Mouse (Mus musculus) monocyte, adult 5-6 weeks (primary cell): ENCODE results near the gene Mical2. TPM values are rescaled to one million over a fixed set of nuclear protein-coding genes. Genes with fewer than 3 reads are reported as not detected.

ENCODE experiments used
- ATAC-seq: fragments of 153-309, 156-312 bp; replicated peaks from 2 replicates; pipeline ENCODE4 v1.8.0; 2017; ENCODE audit warnings: mild to moderate bottlenecking; ENCODE audit not compliant: low TSS enrichment, insufficient number of reproducible peaks, severe bottlenecking, poor library complexity, low FRiP score
- total RNA-seq: library from RNA; stranded (forward); fragments of 200-1000, 200-491, 200-594 nt; gene quantifications from 3 replicates; pipeline ENCODE4 v1.2.3, GENCODE M21; 2017

Mical2 gene
- total RNA-seq, 1 experiment from 2014 or later: 1.6 TPM

DNA sequence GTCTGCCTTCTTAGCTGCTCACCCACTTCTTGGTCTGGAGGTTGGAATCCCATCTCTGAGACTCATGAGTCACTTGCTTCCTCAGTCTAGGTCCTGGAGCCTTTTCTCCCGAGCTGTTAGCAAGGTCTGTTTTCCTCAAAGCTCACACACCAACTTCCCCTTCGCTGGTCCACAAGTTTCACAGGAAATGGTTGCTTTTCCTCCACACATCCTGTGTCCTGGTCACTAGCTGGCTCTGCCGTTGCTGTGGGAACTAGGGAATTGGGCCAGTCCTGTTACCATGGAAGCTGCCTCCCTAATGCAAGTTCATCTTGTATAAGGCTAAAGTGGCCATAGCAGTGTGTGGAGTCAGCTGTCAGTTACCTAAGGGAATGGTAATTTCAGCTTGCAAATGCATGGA, 12.2 kb downstream of the Mical2 start:
- ATAC-seq: no peak

DNA sequence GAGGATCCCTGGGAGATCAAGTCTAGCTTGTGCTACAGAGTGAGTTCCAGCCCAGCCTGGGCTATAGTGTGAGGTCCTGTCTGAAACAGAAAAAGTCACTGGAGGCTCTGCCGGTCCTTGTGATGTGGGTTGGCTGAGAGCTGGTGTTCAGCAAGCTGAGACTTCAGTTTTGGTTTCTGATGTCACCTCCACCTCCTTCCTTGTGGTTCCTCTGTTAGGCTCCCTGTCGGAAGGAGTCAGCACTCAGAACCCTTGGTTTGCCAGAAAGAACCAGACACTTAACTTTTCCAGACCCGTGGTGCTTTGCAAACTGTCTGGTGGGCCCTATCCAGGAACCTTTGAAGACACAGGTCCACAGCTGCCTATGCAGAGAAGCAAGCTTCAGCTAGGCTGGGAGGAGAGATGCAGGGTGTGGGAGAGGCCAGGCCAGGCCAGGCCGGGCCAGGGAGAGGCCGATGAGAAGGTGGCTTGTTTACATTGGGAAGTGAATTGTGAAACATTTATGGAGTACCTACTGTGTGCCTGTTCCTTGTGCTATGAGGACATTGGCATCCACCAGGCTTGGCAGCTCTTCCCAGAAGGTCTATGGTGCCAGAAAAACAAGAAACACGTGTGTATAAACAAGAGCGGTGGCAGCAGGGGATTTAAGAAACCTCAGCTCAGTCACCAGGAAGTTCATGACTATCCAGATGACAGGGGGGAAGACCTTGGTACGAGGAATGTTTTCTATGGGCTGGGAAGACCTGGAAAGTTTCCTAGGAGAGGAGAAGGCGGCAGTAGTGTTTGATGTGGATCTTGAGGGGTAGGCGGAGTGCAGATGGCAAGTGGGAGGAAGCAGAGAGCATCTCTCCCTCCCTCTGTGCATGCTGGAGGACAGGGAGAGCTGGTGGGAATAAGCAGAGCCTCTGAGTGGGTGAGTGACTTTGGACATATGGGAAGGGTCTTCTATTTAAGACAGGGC, 13.4 kb downstream of the Mical2 start:
- no peak for ATAC-seq

DNA sequence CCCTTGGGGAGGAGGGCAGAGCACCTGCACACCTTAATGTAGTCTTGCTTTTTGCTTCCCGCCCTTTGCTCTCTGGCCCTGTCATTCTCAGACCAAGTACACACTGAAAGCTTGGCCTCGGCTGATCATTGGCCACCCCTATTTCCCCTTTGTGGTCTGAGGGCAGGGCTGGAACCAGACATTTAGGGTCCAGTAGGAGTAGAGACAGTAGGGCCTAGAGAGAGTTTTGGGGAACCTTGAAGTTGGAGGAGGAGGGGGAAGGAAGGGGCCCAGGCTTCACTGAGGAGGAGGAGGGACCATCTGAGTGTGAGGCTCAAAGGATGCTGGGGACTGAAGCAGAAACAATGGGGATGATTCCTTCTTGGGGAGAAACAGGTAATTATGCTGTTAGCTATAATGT, 15.1 kb downstream of the Mical2 start:
- ATAC-seq: peak; percentile 47; the same call in 1 of the 2 replicates

GRCm38 (mm10) chr7:112241211-112241944, 15.7 kb downstream of the Mical2 start:
- ATAC-seq: no peak

- ATAC-seq: no peak
Observed at GRCm38 (mm10) chr7:112241945-112242329, 16.3 kb downstream of the Mical2 start.

- ATAC-seq: no peak
Observed at GRCm38 (mm10) chr7:112242587-112242986, 16.9 kb downstream of the Mical2 start.

GRCm38 (mm10) chr7:112244071-112244470, 18.4 kb downstream of the Mical2 start:
- no peak for ATAC-seq

DNA sequence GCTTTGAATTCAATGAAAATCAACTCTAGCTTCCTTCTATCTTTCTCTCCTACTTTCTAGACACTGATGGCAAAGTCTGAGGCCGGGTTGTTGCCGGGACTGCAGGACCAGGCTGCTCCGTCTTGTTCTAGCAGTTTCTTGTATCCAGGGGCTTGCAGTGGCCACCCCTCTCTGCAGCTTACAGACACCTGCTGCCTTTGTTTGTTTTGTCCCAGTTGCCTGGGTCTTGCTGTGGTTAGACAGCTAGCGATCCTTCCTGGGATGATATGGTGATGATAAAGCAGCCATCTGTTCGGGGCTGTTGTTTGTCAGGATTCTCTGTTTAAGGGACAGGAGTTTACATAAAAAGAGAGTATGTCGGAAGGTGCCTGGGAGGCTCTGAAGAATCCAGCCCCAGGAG, 19.0 kb downstream of the Mical2 start:
- no peak for ATAC-seq

DNA sequence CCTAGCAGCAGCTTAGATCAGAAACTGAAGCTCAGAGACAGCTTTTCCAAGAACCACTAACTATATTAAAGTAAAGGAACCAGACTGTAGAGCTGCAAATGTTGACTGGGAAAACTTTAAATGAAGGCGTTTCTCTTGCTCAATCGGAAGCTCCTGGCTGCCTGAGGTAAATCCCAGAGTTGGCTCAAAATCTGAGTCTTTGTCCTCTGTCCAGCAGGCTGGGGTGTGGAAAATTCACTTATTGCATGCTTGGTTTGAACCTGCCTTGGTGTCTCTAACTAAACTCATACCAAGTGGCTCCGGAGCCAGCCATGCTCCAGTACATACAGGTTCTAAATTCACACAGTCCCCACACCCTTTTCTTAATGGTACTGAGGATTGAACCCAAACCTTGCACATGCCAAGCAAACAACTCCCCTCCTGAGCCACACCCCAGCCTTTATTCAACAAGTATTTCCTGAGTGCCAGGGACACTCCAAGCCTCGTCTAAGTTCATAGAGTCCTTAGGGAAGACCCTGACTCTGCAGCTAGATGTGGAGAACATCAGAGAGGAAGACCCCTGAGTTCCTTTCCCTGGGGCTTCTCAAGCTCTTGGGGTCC, 20.3 kb downstream of the Mical2 start:
- ATAC-seq: no peak

GRCm38 (mm10) chr7:112246442-112246841, 20.8 kb downstream of the Mical2 start:
- no peak for ATAC-seq

- no peak for ATAC-seq
Observed at GRCm38 (mm10) chr7:112247890-112248289, 22.2 kb downstream of the Mical2 start.

DNA sequence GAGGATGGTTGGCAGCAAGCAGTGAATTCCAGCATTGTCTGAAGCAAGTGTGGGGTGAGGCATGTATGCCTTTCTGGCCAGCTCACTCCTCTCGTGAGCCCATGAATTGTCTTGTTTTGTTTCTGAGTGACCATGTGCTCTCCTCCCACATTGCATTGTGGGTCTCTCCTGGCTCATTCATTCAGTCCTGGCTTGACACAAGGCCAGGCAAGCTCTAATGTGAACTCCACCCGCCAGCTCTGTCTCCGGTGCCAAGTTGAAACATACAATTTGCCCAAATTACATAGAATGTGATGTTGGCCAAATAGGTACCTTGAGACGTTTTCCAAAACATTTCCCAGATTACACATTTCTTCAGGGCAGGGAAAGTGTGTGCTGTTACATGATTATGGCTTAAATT, 23.8 kb downstream of the Mical2 start:
- ATAC-seq: no peak

- ATAC-seq: no peak
Observed at GRCm38 (mm10) chr7:112252065-112252464, 26.4 kb downstream of the Mical2 start.

DNA sequence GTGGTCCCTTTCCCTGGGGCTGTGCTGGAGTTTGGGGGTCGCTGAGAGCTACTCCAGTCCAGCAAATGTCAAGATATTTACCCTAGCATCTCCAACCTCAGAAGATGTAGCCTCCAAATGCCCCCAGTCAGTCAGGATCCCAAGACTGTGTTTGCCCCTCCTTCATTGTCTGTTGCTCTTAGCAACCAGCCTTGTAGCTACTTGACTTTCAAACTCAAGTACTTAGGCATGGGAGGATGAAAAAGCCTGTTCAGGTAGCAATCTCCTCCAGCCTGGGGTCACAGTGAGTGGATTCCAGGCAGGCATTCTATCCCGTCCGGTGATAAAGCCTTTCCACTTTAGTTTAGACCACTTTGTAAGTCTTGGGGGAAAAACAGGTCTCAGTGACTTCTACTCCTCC, 28.6 kb downstream of the Mical2 start:
- no peak for ATAC-seq

DNA sequence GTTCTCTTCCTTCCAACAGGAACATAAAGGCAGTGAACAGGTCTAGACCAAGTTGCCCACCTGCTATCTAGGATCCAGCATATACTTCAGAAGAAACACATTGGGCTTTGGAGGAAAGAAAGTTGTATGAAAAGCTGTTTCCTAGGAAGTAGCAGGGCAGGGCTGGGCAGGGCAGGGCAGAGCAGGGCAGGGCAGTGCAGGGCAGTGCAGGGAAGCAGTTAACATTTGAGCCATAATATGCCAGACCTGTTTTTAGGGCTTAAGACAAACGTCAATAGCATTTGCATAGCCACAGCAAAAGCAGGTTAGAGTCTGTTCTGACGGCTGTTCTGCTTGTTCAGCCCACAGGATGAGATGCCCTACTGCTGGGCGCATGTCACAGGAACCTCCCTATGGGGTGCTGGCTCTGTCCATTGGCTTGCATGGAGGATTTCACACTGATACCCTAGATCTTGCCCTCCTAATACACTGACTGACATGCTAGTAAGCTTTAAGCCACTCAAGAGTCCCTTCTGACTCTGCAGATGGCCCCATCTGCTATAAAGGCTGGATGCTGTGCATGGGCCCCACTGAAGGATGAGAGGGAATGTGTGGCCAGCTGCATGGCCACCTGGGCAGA, 29.7 kb downstream of the Mical2 start:
- no peak for ATAC-seq

DNA sequence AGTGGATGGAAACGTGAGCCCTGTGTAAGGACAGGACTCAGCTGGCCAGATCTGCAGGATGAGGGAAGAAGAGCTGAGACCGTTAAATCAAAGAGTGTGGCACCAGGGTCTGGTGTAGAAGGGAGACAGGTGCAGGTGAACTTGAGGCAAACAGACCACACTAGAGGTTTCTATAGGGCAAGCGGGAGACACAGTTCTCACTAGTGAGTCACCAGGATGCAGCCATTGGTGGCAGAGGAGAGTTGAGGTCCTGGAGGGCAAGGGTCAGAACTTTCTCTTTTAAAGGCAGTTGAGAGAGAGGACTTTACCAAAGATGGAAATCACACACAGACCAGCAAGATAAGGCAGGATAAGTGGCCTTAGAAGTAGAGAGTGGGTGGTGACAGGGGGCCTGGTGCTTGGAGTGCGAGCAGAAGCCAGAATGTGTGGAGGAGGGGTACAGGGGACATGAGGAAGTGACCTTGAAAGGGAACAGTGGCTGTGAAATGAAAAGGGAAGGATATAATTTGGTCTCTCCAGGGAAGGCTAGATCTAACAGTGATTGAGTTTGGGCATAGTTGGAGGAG, 32.8 kb downstream of the Mical2 start:
- ATAC-seq: no peak

DNA sequence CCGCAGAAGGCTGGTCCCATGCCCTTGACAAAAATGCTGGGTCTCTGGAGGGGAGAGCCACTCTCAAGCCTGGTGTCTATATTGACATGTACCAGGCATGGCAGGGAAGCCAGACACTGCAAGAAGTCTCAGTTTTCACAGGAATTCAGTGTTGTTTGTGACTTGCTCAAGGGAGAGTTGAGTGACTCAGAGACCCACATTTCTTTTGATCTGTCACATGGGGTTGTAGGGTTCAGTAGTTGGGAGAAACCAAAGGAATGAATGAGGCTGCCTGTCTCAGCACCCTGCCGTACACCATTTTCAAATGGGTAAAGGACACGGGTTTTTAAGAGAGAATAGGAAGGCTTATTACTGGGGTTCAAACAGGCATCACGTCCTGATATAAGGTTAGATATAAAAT, 33.6 kb downstream of the Mical2 start:
- ATAC-seq: no peak

- no peak for ATAC-seq
Observed at GRCm38 (mm10) chr7:112261121-112261520, 35.5 kb downstream of the Mical2 start.

DNA sequence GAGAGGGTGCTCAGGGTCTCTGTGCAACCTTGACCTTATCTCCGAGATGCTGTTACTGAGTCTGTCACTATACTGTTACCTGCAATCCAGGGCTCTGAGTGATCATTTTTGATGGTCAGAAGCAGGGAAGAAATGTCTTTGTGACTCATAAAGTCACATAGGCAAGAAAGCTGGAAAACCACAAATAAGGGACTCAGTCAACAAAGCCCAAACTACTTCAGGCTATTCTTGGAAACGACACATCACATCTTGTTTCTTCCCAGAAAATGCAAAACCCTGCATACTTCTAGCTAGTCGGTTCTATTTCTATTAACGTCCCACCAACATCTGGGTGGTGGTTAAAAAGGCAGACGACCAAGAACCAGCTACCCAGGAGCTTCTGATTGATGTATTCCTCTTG, 41.6 kb downstream of the Mical2 start:
- ATAC-seq: no peak
